Mouse (Mus musculus) Muller cell, postnatal 12 days (primary cell): ENCODE data around the gene Rnf166.

ENCODE experiments used
- DNase-seq: peaks from one replicate; pipeline ENCODE4 v3.0.0-alpha.2; 2015; ENCODE audit errors: inconsistent ontology term

Rnf166 gene

DNA sequence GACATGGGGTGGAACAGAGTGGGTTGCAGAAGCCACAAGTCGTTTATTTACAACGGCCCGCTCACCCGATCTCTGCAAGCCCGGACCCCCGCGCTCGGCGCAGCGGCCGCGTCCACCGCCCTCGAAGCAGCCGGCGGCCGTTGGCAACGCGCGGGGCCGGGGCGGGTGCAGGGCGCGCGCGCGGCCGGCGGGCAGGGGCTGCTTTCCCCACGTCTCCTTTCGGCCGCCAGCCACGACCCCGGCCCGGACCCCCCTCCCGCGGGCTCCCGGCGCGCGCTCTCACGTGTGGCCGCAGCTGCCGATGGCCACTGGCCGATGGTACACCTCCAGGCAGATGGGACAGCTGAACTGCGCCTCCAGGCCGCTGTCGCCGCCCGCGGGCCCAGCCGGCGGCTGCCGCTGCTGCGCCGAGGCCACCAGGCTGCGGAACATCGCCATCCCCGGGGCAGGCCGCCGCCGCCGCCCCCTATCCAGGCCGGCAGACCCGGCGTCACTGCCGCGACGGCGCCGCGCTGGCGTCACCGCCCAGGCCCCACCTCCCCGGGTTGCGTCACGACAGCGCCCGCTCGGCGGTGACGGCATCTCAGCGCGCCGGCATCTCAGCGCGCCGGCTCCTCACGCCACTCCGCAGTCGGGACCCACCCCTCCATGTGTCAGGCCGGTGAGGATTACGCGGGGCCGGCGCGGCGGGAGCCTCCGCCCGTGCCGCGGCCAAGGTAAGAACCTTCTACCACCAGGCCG lies at the start of gene Rnf166, which contains the start of gene Ctu2:
TSS of gene Rnf166 (minus strand) at position 485 of the 741 bp plus-strand sequence.
TSS of gene Ctu2 (plus strand) at position 564 of the 741 bp plus-strand sequence.
- peak; percentile 95 for DNase-seq

DNA sequence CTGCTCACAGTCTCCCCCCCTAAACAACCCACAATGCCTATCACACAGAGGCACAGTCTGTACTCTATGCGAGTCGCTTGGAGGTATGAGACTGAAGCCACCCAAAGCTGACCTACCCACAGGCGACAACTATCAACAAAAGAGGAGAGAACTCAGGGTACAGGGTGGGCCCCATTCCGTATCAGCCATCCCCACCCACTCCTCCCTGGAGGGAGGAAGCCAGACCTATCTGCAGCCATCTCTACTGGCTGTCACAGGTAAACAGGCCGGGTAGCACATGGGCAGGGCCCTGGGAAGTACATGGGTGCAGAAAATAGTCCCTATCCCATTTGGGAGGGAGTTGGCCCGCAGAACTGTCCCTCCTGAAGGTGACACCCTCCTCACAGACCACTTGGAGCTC lies 49.1 kb upstream of the Rnf166 start:
- DNase-seq = no peak

DNA sequence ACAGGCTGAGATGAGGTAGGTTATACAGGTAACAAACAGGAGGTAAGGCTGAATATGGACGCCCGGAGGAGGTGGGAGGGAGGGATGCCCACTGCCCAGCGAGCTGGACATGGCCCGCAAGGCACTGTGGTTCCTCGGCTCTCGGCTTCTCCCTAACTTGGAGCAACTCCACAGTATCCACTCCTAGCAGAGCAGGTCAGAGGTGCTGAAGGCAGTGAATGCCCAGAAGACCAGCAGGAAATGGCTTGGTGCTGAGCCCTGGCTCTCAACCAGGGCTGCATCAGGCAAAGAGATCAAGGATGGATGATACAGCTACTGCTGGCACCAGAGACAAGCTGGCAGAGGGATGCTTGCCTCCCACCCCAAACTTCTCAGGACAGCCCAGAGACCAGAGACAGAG lies 48.6 kb upstream of the Rnf166 start:
- DNase-seq = no peak

DNA sequence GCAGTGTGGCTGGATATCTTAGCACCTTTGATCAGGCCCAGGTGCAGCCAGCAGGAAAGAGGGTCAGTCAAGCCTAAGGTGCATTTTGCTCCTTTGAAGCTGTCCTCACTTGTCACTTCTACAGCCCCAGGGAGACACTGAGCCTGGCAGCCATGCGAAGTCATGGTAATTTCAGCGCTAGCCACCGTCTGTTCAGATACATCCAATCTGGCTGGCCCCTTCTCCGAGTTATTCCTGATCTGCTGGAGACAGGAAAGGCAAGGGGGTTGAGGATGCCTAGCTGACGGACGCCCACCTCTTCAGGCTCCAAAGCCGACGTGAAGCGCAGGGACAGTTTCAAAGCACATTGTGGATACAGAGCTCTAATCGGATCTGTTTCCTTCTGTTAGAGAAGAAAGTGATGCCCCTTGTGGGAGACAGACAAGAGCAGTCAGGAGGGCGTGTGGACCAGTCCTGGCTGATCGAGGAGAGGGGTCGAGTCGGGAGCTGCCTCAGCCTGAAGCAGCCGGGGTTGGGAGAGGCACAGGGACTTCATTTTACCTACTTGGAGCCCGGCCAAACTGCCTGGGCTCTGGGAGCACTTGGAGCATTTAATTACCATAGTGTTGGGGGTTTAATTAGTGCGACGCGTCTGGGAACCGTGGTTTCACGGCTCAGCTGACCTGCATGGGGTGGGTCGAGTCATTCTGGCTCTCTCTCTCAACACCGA lies 47.9 kb upstream of the Rnf166 start:
- DNase-seq = peak; percentile 61

DNA sequence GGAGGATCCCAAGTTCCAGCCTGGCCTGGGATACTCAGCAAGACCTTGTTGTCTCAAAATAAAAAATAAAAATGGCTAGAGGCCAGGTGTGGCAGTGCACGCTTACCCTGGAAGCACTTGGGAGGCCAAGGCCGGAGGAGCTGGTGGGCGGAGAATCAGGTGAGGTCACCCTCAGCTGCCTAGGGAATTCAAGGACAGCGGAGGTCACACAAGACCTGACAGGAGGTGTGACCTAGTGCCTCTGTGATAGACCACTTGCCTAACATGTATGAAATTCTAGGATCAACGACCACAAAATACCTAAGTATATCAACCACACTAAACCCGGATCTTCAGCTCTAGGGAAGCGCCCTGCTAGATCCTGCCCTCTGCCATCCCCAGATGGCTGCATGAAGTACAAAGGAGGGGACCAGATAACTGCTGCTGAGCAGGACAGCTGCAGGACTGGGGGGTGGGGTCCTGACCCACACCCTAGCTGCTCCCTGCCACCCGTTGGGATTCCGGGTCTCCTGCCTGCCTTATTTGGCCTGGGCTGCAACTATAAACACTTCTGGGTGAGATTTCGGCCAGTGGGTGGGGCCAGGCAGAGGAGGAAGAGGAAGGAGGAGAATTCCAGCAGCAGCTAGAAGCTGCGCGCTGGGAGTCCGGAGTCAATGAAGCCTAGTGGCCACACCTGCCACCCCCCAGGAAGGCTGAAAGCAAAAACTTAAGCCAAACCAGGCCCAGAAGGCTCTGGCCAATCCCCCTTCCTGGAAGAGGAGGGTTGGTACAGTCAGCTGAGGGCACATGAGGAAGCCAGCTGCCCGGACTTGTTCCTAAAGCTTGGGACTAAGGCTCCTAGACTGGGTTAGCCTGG lies 47.2 kb upstream of the Rnf166 start:
- DNase-seq = peak; percentile 40

DNA sequence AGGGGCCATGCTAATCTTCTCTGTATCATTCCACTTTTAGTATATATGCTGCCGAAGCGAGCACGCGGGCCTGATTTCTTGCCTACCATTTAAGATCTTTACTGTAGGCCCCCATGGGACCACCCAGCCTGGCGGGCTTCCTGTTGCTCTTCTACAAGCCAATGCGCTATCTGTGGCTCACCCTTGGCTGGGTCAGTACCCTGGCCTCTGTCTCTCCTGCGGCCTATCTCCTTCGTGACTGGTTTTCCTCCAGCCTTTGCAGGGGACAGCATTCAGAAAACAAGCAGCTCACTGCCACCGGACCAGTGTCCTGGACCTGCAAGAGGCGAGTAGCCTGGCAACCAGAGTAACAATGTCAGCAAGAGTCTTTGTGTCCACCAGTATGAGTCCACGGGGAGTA lies 44.7 kb upstream of the Rnf166 start:
- no peak for DNase-seq

DNA sequence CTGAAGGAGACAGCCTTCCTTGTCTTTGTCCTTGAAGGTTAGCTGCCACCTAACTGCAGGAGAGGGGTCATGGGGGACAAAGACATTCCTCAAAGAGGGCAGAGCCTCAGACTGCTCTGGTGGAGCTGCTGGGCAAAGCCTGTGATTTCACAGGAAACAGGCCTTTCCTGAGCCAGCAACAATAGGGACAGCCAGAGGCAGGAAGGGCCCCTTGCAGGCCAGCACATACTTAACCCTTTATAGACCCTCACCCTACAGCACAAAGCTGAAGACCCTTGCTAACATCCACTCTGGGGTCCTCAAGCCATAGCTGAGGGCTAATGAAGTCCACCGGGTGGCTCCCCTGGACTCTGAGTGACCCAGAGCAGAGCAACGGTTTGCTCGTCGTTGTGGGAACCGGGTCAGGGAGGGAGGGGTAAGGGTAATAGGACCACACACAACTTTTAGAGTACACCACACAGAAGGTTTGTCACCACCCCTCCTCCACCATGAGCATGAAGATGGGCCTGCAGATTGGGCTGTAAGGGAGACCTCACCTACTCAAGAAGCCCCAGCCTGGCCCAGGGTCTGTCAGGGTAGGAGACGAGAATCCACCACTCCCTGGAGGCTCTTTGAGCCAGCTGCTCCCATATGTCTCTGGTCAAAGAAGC lies 41.8 kb upstream of the Rnf166 start:
- DNase-seq = peak; percentile 30

DNA sequence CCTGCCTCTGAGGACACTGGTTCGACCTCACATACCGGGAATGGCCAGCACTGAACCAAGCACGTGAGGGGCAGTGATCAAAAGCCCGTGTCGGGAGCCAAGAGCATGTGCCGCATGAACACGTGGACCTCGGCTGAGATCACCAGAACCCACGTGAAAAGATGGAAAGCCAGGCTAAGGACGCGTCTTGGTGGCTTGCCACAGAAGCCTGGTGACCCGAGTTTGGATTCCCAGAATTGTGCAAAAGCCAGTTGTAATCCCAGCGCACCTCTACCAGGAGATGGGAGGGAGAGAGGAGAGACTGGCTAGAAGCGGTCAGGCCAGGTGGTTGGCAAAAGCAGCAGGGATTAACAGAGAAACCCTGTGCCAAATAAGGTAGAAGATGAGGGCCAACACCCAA lies 39.8 kb upstream of the Rnf166 start:
- DNase-seq = no peak

DNA sequence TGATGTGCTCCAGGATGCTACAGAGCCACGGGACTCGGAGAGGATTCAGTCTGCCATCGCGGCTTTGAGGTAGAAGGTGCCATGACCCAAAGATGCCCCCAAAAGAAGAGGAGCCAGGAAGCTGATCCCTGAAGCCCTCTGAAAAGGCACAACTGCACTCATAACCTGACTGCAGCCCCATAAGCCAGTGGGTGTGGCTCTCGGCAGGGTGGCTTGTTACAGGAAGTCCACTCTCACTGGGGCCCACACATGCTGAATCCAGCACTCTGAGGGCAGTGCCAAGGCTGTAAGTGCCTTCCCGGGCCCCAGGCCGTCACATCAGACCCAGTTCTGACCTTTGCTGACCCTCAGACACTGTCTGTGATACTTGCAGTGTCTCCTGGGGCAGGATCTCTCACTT lies 36.5 kb upstream of the Rnf166 start:
- no peak for DNase-seq

DNA sequence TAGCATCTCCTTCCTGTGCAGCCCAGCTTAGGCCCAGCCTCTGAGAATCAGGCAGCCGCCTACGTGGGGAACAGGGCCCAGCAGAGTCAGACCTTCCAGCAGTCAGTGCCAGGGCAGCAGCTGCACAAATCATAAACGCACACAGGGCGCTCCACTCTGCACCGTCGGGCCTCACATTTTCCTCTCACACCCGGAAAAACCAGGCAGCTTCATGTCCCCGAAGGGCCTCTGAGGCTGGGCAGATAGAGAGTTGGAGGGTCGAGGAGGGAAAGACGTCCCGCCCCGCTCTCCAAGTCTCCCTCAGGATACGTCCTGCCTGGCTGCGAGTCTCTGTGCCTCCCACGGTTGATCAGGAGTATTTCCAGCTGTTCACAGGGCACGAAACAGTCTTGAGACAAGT lies 35.7 kb upstream of the Rnf166 start:
- DNase-seq = no peak

DNA sequence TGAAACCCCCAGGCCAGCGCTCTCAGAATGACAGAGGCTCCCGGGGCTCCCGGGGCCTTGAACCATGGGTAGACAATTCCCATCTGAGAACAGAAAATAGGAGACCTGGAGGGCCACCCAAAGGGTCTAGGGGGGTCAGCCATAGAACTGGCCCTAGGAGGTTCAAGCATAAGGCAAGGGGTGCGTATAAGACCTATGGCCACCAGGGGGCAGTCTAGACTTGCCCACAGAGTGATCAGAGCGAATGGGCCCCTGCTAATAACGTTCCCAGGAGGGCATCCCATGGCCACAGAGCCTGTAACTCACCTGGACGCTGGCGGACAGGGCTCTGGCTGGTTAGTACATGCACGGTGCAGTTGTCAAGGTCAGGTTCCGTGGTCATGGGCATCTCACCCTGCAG lies 25.0 kb upstream of the Rnf166 start:
- peak; percentile 57 for DNase-seq

DNA sequence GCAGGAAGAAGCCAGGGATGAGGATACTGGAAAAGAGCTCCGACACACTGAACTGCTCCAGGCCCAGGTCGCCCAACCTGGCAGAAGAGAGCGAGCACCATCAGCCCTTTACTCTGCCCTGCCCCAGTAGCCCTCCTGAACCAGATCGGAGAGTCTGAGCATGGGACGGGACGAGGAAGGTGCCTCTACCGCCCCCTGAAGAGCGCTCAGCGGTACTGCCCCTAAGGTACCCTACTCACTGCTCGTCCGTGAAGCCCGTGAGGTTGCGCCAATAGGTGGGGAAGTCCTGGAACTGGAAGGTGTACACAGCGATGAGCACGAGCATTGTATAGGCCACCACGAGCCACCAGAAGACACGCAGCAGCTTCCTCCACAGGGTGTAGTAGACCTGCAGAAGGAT lies 22.0 kb upstream of the Rnf166 start:
- no peak for DNase-seq

DNA sequence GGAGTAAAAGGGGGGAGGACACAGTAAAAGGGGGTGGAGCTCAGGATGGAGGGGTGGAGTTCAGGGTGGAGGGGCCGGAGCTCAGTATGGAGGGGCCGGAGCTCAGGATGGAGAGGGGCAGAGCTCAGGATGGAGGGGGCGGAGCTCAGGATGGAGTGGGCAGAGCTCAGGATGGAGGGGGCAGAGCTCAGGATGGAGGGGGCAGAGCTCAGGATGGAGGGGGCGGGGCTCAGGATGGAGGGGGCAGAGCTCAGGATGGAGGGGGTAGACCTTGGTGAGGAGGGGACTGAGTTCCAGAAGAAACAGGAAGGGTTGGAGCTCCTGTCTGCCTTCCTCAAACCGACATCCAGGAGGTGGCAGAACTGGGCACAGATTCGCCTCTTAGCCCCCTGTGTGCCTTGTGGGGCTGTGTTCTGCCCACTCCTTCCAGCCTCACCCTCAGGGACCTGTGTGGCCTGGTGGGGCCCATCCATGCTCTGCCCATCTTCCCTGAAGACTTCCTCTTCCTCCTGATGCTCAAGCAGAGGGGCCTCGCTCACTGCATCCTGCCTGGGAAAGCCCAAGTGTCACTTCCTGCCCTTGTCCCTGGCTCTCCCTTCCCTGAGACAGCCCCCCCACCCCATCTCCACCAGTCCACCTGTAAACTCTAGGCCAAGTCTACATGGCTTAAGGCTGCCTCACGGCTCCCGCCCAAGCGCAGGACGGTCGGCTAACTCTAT lies 21.3 kb upstream of the Rnf166 start:
- DNase-seq = no peak

DNA sequence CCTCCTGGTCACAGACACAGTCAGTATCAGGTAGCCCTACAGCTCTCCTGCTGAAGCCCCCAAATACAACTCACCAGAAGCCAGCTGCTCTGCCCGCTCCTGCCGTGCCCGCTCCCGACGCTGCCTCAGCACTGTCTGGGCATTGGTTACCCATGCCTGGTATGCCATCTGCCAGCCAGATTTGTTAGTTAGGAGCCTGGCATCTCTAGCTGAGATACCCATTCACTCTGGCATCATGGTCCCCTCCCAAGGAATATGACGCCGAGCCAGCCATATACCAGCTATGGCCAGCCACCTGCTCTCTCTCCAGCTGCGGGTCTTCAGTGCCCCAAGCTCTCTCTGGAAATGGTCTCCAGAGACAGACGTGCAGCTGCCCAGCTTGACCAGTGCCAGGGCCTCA lies 12.5 kb upstream of the Rnf166 start:
- DNase-seq = no peak

DNA sequence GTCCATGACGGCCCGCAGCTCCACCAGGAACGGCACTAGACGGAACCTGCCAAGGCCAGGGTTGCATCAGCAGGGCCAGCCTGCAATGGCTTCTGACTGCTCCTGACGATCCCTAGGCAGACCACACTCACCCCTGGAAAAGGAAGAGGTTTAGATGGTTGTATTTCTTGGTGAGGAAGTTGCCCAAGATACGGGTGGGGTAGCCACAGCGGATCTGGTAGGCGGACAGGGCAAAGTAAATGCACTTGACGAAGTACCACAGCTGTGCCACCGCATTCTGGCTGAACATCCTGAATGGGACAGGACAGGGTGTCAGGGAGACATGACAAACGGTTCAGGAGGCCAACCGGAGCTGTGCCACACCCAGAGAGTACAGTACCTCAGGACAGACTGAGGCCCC lies 9.0 kb upstream of the Rnf166 start:
- DNase-seq = no peak

DNA sequence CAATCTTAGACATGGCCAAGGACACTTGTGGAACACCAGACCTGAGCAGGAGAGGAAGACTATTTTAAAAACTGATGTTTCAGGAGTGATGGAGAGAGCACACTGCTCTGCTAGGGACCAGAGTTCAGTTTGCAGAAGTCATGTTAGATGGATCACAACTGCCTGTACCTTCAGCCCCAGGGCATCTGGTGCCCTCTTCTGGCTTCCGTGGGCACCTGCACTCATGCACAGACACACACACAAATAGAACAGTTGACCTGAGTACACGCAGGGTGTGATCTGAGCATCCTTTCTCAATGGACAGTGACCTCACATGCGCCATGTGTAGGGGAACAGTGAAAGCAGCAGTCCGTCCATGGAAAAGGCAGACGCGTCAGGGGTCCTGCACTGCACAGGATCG lies 8.0 kb upstream of the Rnf166 start:
- no peak for DNase-seq

DNA sequence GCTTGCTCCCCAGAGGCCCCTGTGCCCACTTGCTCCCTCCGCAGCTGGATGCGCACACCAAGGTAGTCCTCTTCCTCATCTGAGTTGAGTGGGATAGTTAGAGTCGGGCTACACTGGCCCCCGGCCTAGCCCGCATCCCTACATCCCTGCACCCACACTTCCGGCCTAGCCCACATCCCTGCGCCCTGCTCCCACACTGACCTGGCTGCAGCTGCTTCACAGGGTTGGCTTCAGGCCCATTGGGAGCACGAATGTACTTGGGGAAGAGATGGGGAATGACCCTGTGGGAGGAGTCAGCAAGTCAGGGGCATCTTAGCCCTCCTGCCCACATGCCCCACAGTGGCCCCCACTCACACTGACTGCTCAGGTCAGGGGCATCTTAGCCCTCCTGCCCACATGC lies 6.6 kb upstream of the Rnf166 start:
- no peak for DNase-seq

DNA sequence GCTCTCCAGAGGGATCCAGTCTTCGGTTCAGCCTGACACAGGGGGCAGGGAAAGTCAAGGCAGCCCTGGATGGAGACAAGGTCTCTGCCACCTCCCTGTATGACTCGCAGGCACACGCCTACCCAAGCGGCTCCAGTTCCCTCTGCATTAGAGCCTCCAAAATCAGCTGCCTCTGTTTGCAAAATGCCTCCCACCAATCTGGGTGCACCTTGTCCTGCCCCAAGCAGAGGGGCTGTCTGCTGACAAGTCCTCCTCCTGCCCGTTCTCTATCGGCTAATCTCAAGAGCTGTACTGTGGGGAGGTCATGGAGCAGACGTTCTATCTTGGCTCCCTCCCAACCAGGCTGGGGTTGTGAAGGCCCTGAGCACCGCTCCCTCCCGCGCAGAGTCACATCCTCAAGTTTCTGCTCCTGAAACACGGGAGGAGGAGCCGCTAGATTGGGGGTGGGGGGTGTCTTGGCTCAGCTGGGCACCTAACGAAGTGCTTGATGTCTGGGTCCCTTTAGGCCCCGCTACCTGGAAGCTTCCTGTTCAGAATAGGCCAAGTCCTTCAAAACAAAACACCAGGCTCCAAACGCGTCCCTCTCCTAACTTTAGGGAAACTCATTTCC lies 808 bp downstream of the Rnf166 start:
- DNase-seq = peak; percentile 57

DNA sequence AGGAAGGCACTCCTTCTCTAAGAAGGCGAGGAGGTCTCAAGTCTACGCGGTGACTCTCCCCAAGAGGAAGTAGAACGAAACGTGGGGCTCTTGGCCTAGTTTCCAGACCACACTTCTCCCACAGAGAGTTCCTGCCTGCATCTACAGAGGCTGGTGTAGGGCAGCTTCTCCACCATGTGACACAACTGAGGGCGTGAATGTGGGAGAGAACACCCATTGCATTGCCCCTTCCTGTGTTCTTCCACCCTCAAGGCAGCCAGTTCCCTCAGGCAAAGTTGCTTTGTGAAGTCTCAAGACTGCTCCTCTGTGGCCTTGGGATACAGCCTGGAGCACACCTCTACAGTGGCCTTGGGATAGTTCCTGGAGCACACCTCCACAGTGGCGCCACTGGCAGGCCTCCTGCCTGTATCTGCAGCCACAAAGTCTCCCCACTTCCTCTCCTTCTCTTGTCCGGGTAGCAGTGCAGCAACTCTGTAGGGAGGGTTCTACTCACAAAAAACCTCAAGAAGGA lies 1.9 kb downstream of the Rnf166 start:
- DNase-seq = no peak

DNA sequence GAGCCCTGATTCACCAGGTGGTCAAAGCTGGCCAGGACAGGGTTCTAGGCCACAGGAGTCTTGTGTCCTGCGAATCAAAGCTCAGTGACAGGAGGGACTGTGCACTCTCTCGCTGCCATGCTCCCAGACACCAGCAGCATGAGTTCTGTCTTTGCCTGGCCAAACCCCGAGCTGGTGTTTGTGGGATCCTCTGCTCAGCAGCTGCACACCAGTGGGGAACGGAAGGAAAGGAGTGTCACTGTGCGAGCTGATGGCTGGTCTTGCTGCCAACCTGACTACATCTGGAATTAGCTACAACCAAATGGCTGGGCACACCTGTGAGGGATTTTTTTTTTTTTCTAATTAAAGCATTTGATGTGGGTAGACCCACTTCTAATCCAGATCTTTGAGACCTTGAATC lies 5.2 kb downstream of the Rnf166 start:
- DNase-seq = no peak

DNA sequence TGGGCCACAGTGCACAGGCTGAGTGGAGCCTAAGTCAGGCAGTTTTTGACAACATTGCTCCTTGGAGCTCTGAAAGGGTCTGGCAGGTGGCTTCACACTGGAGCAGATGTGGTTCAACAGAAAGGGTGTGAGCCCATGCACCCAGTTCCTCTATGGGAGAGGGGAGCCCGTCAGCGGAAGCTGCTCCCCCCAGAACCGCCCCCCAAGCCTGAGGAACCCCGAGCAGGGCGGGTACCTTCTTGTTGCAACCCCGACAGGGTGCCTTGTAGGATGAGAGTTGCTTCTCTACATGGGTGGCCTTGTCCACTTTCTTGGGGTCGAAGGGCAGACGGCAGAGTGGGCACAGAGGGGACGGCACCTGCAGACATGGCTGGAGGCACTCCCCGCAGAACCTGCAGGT lies 5.9 kb downstream of the Rnf166 start:
- DNase-seq = no peak
